Mouse (Mus musculus) retina, embryonic 14.5 days (tissue): ENCODE data around the gene Rab6a.

Experiments used
- DNase-seq: peaks from one replicate; pipeline ENCODE4 v3.0.0-alpha.2; 2015; ENCODE audit warnings: low spot score

Gene Rab6a

GRCm38 (mm10) chr7:100681132-100681531 lies 73.9 kb downstream of the Rab6a start:
- no peak for DNase-seq

- no peak for DNase-seq
Observed at GRCm38 (mm10) chr7:100683241-100683640, 76.0 kb downstream of the Rab6a start.

- DNase-seq: no peak
Observed at GRCm38 (mm10) chr7:100684081-100684480, 76.9 kb downstream of the Rab6a start.

- DNase-seq: peak; percentile 86
Observed at GRCm38 (mm10) chr7:100684538-100684937, 77.3 kb downstream of the Rab6a start.

GRCm38 (mm10) chr7:100685061-100686030 lies 78.1 kb downstream of the Rab6a start:
- DNase-seq: peak; percentile 90

- DNase-seq: no peak
Observed at GRCm38 (mm10) chr7:100688471-100688870, 81.3 kb downstream of the Rab6a start.
